Mouse (Mus musculus) C2C12 (cell line): ENCODE data around the gene Snx20. TPM values are rescaled to one million over a fixed set of nuclear protein-coding genes. Genes with fewer than 3 reads are reported as not detected.

Source experiments
- H3K27me3 ChIP-seq: one replicate; pipeline ENCODE4 v1.6.1; 2011; ENCODE audit not compliant: control insufficient read depth, insufficient read depth, insufficient read length
- H3K36me3 ChIP-seq: one replicate; pipeline ENCODE4 v1.6.1; 2011; ENCODE audit not compliant: control insufficient read depth, insufficient read depth
- H3K4me3 ChIP-seq: one replicate; pipeline ENCODE4 v1.5.1; 2011; ENCODE audit warnings: mild to moderate bottlenecking, control low read depth; ENCODE audit not compliant: poor library complexity, insufficient read depth, severe bottlenecking
- H3K79me2 ChIP-seq: one replicate; pipeline ENCODE4 v1.6.1; 2011; ENCODE audit not compliant: control insufficient read depth, insufficient read depth
- H3K79me3 ChIP-seq: one replicate; pipeline ENCODE4 v1.6.1; 2011; ENCODE audit warnings: low read depth, control low read depth
- H3ac ChIP-seq: one replicate; pipeline ENCODE3; 2011; ENCODE audit warnings: low read depth; ENCODE audit not compliant: control insufficient read depth, insufficient read length
- CEBPB ChIP-seq: IDR thresholded peaks from one replicate; pipeline ENCODE4 v1.6.1; 2011; ENCODE audit warnings: low read depth, mild to moderate bottlenecking, control low read depth, moderate library complexity
- CTCF ChIP-seq: IDR thresholded peaks from one replicate; pipeline ENCODE4 v1.5.1; 2011; ENCODE audit not compliant: control insufficient read depth, insufficient read depth, insufficient read length
- FOSL1 ChIP-seq: IDR thresholded peaks from one replicate; pipeline ENCODE4 v1.8.0; 2011; ENCODE audit warnings: mild to moderate bottlenecking, low read length; ENCODE audit not compliant: poor library complexity, insufficient read depth, severe bottlenecking
- MAX ChIP-seq: IDR thresholded peaks from one replicate; pipeline ENCODE4 v1.6.1; 2011; ENCODE audit warnings: mild to moderate bottlenecking, control low read depth
- MYOD1 ChIP-seq: IDR thresholded peaks from one replicate; pipeline ENCODE4 v1.6.1; 2011; ENCODE audit warnings: low read depth; ENCODE audit not compliant: control insufficient read depth, insufficient read length
- MYOG ChIP-seq: IDR thresholded peaks from one replicate; pipeline ENCODE4 v1.6.1; 2011; ENCODE audit not compliant: control insufficient read depth, insufficient read length; ENCODE audit errors: extremely low read depth
- USF1 ChIP-seq: IDR thresholded peaks from one replicate; pipeline ENCODE4 v1.6.1; 2011; ENCODE audit warnings: low read depth, mild to moderate bottlenecking, control low read depth, moderate library complexity
- polyA plus RNA-seq: library from polyadenylated mRNA; unstranded; fragments of >200 nt; fragmentation: generic; extraction: Trizol; gene quantifications from one replicate; pipeline ENCODE4 v1.2.1, GENCODE M21; 2012; ENCODE audit warnings: missing spikeins

Gene Snx20
- polyA plus RNA-seq, 1 experiment: 0.09 TPM

DNA sequence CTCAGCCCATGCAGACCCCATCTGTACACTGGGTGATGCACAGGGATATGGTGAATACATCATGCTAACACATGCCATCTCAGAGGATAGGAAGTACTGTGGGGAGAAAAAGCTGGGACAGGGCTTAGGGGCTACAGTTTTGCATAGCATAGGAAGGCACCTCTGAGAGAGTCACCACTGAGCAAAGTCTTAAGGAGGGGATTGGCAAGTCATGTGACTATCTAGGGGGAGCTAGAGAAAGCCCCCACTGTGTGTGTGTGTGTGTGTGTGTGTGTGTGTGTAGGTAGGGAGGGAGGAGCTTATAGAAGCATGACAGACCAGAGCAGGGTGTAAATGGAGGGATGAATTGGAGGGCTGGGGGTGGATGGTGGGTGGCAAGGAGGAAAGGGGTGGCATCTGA, 12.4 kb upstream of the Snx20 start:
- H3K36me3 ChIP-seq: no peaks in the 10 kb centered on the region
- H3ac ChIP-seq: no peak overlapping the region
- H3K79me3 ChIP-seq: no peaks in the 10 kb centered on the region
- no peaks in the 10 kb centered on the region for H3K27me3 ChIP-seq
- no peak overlapping the region for H3K4me3 ChIP-seq
- no peaks in the 10 kb centered on the region for H3K79me2 ChIP-seq
- TF ChIP-seq MYOD1: no peak
- TF ChIP-seq USF1: no peak
- no peak for TF ChIP-seq FOSL1
- no peak for TF ChIP-seq CTCF
- TF ChIP-seq MYOG: no peak
- TF ChIP-seq MAX: no peak
- TF ChIP-seq CEBPB: no peak

DNA sequence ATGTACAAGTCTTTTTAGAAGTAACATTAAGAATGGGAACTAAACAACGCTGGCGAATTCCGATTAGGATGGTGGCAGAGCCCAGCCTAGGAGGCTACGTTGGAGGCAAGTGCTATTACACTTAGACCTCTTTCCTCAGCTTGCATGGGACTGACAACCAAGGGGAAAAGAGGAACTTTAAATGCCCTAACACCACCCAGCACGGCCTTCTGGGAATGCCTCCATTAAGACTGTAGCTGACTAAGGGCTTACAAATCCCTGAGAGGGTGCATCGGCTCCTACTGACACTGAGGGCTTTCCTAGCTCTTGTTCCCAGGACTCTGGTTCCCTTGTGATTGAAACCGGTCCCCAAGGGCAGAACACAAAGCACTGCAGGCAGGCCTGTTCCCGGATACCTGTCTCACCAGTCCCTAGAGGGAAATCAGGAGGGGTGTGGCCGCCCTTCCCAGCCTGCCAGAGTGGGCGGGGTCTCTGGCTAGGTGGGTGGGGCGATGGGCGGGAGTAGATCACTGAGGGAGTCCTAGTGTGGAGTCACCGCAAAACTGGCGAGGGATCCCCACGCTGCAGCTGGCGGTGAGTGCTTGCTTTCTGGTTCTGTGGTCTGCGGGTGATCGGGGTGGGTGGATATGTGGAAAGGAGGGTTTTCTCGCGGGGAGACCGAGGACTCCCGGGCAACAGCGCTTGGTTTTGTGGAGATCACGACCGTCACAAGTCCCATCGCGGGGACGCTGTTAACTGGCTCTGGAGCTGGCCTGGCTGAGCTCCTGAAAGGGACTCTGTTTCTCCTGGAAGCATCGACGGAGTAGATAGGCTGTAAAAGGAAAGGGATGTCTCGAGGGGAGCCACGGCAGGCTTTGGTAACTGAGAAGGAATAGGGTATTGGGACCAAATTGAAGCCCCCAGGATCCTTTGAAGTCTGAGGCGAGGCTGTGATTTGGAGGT, 11.2 kb upstream of the Snx20 start, which contains the start of gene Nod2:
TSS of gene Nod2 (plus strand) at position 479 of the 942 bp plus-strand sequence.
- Histone ChIP-seq H3K27me3 (no peaks in the 10 kb centered on the region), H3K4me3 (peak within 1 kb of the TSS; percentile 7), H3ac (peak within 1 kb of the TSS; percentile 3), H3K79me3 (no peaks in the 10 kb centered on the region), H3K79me2 (no peaks in the 10 kb centered on the region), H3K36me3 (no peaks in the 10 kb centered on the region)
- TF ChIP-seq MYOD1 (no peak), MYOG (no peak), CTCF (no peak)

DNA sequence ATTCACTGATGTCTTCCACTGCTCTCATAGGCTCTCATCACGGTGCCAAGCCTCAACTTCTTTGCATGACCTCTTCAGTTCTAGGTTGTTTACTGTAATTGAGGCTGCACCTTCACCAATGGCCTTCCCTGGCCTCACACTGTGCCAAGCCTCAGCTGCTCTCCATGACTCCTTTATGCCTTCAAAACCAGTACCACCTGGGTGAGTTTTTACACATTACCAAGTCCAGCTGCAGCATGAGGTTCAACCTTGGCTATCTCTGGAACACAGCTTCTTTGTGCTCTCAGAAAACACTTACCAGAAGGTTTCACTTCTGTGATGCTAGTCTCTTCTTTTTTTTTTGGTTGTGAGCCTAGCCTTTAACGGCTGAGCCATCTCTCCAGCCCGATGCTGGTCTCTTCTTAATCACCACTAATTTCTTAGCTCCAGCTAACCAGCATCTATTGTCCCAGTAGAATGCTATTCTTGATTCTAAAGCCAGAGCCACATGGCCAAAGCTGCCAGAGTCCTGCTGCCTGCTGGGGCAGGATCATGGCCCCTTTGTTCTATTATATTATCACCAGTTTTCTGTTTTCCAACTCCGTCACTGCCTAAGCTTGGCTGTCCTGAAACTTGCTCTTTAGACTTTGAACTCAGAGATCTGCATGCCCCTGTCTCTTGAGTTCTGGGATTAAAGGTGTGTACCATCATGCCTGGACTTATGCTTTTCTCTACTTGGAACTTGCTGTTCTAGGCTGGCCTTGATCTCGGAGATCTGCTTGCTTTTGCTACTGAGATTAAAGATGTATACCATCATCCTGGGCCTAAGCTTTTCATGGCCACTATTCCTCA, 7.0 kb upstream of the Snx20 start:
- Histone ChIP-seq H3K36me3 (no peaks in the 10 kb centered on the region), H3K27me3 (no peaks in the 10 kb centered on the region), H3K4me3 (no peak overlapping the region), H3ac (no peak overlapping the region), H3K79me2 (no peaks in the 10 kb centered on the region), H3K79me3 (no peaks in the 10 kb centered on the region)
- TF ChIP-seq CEBPB (no peak), FOSL1 (no peak), MYOG (no peak), MAX (no peak), USF1 (no peak), CTCF (no peak), MYOD1 (no peak)

DNA sequence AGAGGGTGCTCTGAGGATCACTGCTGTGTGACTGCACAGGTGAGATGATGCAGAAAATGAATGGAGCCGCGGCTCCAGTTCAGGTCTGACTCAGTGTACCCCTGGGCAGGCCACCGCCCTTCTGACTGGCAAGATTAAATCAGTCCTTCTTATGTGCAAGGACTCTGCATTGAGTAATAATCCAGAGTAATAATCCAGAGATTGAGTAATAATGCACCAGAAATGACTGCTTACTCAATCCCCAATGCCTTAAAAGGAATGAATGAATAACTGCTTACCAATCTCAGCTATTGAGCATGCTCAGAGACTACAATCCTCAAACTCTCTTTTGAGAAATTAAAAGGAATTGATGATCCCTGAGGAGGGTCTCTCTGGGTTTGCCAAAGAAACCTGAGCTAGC, 3.0 kb upstream of the Snx20 start:
- Histone ChIP-seq H3K36me3 (no peaks in the 10 kb centered on the region), H3K79me3 (no peaks in the 10 kb centered on the region), H3K4me3 (no peak overlapping the region), H3K27me3 (no peaks in the 10 kb centered on the region), H3ac (no peak overlapping the region), H3K79me2 (no peaks in the 10 kb centered on the region)
- TF ChIP-seq MAX (no peak), MYOG (no peak), FOSL1 (no peak), CTCF (no peak), CEBPB (no peak), MYOD1 (no peak), USF1 (no peak)

DNA sequence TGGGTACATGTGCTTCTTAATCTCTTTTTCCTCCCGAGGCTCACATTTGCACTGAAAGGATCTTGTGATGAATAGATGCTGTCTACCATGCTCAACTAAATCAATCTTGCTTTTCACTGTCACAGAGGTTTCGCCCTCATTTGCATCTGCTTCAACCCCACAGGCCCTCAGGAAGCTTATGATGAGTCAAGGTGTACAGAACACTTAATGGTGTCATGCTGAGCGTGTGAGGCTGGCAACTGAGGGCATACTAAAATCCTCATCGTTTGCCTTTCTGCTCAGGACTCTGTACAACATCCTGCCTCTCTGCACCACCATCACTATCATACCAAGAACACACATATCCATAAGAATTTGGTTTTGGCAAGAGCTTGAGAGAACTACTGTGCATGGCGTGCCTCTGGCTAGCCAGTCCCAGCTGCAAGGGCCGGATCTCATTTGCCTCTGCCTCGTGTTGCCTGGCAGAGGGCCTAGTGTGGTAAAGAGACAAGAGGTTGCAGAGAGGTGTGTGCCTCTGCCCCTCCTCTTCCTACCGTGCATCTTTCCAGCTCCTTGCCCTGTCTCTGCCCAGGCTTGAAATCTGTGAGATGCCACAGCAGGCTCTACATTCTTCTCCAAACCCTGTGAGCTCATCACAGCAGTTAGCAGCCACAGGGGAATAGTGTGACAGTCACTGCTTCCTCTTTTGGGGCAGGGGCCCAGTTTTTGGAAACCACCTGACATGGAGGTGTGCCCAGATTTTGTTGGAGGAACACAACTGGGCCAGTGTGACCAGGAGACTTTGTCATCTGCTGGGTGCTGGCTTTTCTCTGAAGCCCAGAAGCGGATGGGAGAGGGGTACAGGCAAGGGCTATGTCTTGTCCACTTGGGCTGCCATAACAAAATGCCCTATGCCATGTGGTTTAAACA, 1.4 kb upstream of the Snx20 start:
- Histone ChIP-seq H3K79me2 (no peaks in the 10 kb centered on the region), H3ac (no peak overlapping the region), H3K79me3 (no peaks in the 10 kb centered on the region), H3K36me3 (no peaks in the 10 kb centered on the region), H3K27me3 (no peaks in the 10 kb centered on the region), H3K4me3 (no peak overlapping the region)
- TF ChIP-seq MYOD1 (no peak), CTCF (no peak), FOSL1 (no peak), USF1 (no peak), MAX (no peak), MYOG (no peak), CEBPB (no peak)
